Mouse (Mus musculus): ENCODE results near the gene Rapgef4.

Rapgef4 gene

GRCm38 (mm10) chr2:72178515-72178914 is 197.5 kb downstream of the Rapgef4 start:
- no peak for DNase-seq (ENCODE audit: low read depth, low spot score)

GRCm38 (mm10) chr2:72179600-72180301 is 198.7 kb downstream of the Rapgef4 start:
- DNase-seq (ENCODE audit: low read depth, low spot score): no peak

- no peak for DNase-seq (ENCODE audit: low read depth, low spot score)
Measured at GRCm38 (mm10) chr2:72181443-72181842, 200.4 kb downstream of the Rapgef4 start.

- no peak for DNase-seq (ENCODE audit: low read depth, low spot score)
Measured at GRCm38 (mm10) chr2:72183751-72184150, 202.7 kb downstream of the Rapgef4 start.

- no peak for DNase-seq (ENCODE audit: low read depth, low spot score)
Measured at GRCm38 (mm10) chr2:72196190-72196965, 215.3 kb downstream of the Rapgef4 start.

GRCm38 (mm10) chr2:72197026-72197425 is 216.0 kb downstream of the Rapgef4 start:
- peak; percentile 43 for DNase-seq (ENCODE audit: low read depth, low spot score)

GRCm38 (mm10) chr2:72199451-72199850 is 218.4 kb downstream of the Rapgef4 start:
- DNase-seq (ENCODE audit: low read depth, low spot score): no peak

- DNase-seq (ENCODE audit: low read depth, low spot score): no peak
Measured at GRCm38 (mm10) chr2:72201506-72201905, 220.5 kb downstream of the Rapgef4 start.

- DNase-seq (ENCODE audit: low read depth, low spot score): peak; percentile 37
Measured at GRCm38 (mm10) chr2:72202252-72202651, 221.2 kb downstream of the Rapgef4 start.

GRCm38 (mm10) chr2:72203609-72204008 is 222.6 kb downstream of the Rapgef4 start:
- DNase-seq (ENCODE audit: low read depth, low spot score): peak; percentile 72

- no peak for DNase-seq (ENCODE audit: low read depth, low spot score)
Measured at GRCm38 (mm10) chr2:72205869-72206268, 224.8 kb downstream of the Rapgef4 start.

GRCm38 (mm10) chr2:72206530-72207248 is 225.6 kb downstream of the Rapgef4 start:
- no peak for DNase-seq (ENCODE audit: low read depth, low spot score)

GRCm38 (mm10) chr2:72217336-72217735 is 236.3 kb downstream of the Rapgef4 start:
- DNase-seq (ENCODE audit: low read depth, low spot score): no peak

GRCm38 (mm10) chr2:72219921-72220320 is 238.9 kb downstream of the Rapgef4 start:
- DNase-seq (ENCODE audit: low read depth, low spot score): peak; percentile 72

- DNase-seq (ENCODE audit: low read depth, low spot score): no peak
Measured at GRCm38 (mm10) chr2:72221283-72221682, 240.2 kb downstream of the Rapgef4 start.

GRCm38 (mm10) chr2:72221706-72222105 is 240.7 kb downstream of the Rapgef4 start:
- DNase-seq (ENCODE audit: low read depth, low spot score): no peak

- no peak for DNase-seq (ENCODE audit: low read depth, low spot score)
Measured at GRCm38 (mm10) chr2:72222276-72222675, 241.2 kb downstream of the Rapgef4 start.

- DNase-seq (ENCODE audit: low read depth, low spot score): no peak
Measured at GRCm38 (mm10) chr2:72222736-72223455, 241.9 kb downstream of the Rapgef4 start.

- no peak for DNase-seq (ENCODE audit: low read depth, low spot score)
Measured at GRCm38 (mm10) chr2:72223479-72223878, 242.4 kb downstream of the Rapgef4 start.

- no peak for DNase-seq (ENCODE audit: low read depth, low spot score)
Measured at GRCm38 (mm10) chr2:72226006-72226405, 245.0 kb downstream of the Rapgef4 start.

- no peak for DNase-seq (ENCODE audit: low read depth, low spot score)
Measured at GRCm38 (mm10) chr2:72227416-72227815, 246.4 kb downstream of the Rapgef4 start.

- no peak for DNase-seq (ENCODE audit: low read depth, low spot score)
Measured at GRCm38 (mm10) chr2:72228881-72229280, 247.8 kb downstream of the Rapgef4 start.
